Mouse (Mus musculus): ENCODE measurements around the gene Ror2.

GRCm38 (mm10) chr13:53284740-53285191, 1.2 kb downstream of the Ror2 start:
- no peak for TF ChIP-seq CTCF (IDR thresholded peaks at IDR 0.05; ENCODE audit: control insufficient read depth, insufficient read depth, low read length)
- no peak for TF ChIP-seq POLR2A (IDR thresholded peaks at IDR 0.05; ENCODE audit: borderline replicate concordance, control insufficient read depth, low read depth, low read length)

All from bone marrow, adult 2 months (tissue).